Mouse (Mus musculus): ENCODE data around the gene Fgb.

- no peak for TF ChIP-seq CTCF (IDR thresholded peaks at IDR 0.05; ENCODE audit: extremely low read depth, insufficient read depth, insufficient read length, insufficient replicate concordance)
- TF ChIP-seq POLR2A (IDR thresholded peaks at IDR 0.05; ENCODE audit: low read depth, low read length): no peak
These were observed 15.9 kb downstream of the Fgb start for GRCm38 (mm10) chr3:83033801-83034200.

All from spleen, adult 2 months (tissue).